In the genomic region with DNA sequence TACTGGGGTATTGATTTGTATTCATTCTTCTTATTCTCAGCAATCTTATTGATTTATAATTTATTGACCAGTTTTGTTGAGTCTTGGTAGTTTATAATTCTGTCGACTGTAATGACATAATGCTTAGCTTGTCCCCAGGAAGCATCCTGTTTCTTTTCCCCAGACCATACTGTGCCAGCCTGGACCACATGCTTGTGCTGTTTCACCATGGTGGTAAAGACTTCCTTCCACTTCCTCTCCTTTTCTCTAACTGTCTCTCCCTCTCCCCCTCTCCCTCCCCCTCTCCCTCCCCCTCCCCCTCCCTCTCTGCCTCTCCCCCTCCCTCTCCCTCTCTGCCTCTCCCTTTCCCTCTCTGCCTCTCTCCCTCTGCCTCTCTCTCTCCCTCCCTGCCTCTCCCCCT, we compare ENCODE assay signal across 25 mouse cellular contexts. TPM values are rescaled to one million over a fixed set of nuclear protein-coding genes. Genes with fewer than 3 reads are reported as not detected.
DNase-seq lines count a peak whose midpoint lies in the region; ATAC-seq lines count a peak whose summit lies in the region.
"Had no signal": no experiment of that assay in that cellular context is flagged by ENCODE, and none has a peak within 500 bp of the region (broad histone marks: within the 10 kb centered on the region; RNA-seq: fewer than 3 reads in every experiment).

No protein-coding gene starts in this region.

- peak; percentile 14 for DNase-seq in testis, postnatal 10 days (ENCODE audit: low spot score)
- no peak for DNase-seq in testis, postnatal 14 days (ENCODE audit: low spot score)
- DNase-seq in heart, postnatal 36 days = no peak
- DNase-seq: adrenal gland, adult 8-10 months; adrenal gland, postnatal 14 days; adrenal gland, postnatal 36 days; B cell, adult 2 months; cerebellum, adult 11-12 months; cerebellum, adult 2 months; cerebellum, adult 9-10 months; cerebellum, postnatal 10 days; cerebellum, postnatal 25 days; forebrain, postnatal 0 days had no signal

- no peak overlapping the region for H3K9ac ChIP-seq in kidney, embryonic 16.5 days (replicated peaks; ENCODE audit: low read length)
- H3K9ac ChIP-seq: embryonic facial prominence, embryonic 12.5 days; forebrain, embryonic 13.5 days; forebrain, embryonic 15.5 days; forebrain, postnatal 0 days had no signal

- H3K36me3 ChIP-seq in kidney, embryonic 16.5 days (ENCODE audit: insufficient read depth, low read length) = no peaks in the 10 kb centered on the region
- H3K36me3 ChIP-seq: embryonic facial prominence, embryonic 10.5 days; embryonic facial prominence, embryonic 12.5 days; forebrain, embryonic 15.5 days; G1E had no signal

- H3K9me3 ChIP-seq in kidney, embryonic 16.5 days (ENCODE audit: low read length) = no peaks in the 10 kb centered on the region
- H3K9me3 ChIP-seq: embryonic facial prominence, embryonic 10.5 days; embryonic facial prominence, embryonic 12.5 days; forebrain, embryonic 13.5 days; forebrain, embryonic 15.5 days had no signal

- H3K4me2 ChIP-seq in kidney, embryonic 16.5 days (replicated peaks; ENCODE audit: low read depth, low read length) = no peak overlapping the region
- H3K4me2 ChIP-seq: embryonic facial prominence, embryonic 12.5 days; forebrain, embryonic 13.5 days; forebrain, embryonic 15.5 days had no signal

- H3K27me3 ChIP-seq in kidney, embryonic 16.5 days (ENCODE audit: insufficient read depth, low read length) = no peaks in the 10 kb centered on the region
- H3K27me3 ChIP-seq: CH12.LX; embryonic facial prominence, embryonic 12.5 days; forebrain, embryonic 13.5 days; forebrain, embryonic 15.5 days had no signal

- H3K4me1 ChIP-seq in kidney, embryonic 16.5 days (ENCODE audit: insufficient read depth, low read length) = no peaks in the 10 kb centered on the region
- H3K4me1 ChIP-seq: embryonic facial prominence, embryonic 10.5 days; embryonic facial prominence, embryonic 12.5 days; forebrain, embryonic 13.5 days; forebrain, embryonic 15.5 days had no signal

- peak; percentile 54; the same call in 1 of the 2 replicates for ATAC-seq in granulocyte monocyte progenitor cell, adult 5-6 weeks (replicated peaks; ENCODE audit: poor library complexity, severe bottlenecking)
- ATAC-seq in kidney, embryonic 16.5 days (ENCODE audit: low FRiP score, low TSS enrichment) = no peak
- ATAC-seq: activated CD4-positive, CD25-positive, alpha-beta regulatory T cell, adult 4 months; CD4-positive, CD25-positive, alpha-beta regulatory T cell, adult 4 months; forebrain, embryonic 13.5 days; forebrain, embryonic 15.5 days; forebrain, postnatal 0 days; Patski had no signal

- H3K4me3 ChIP-seq in kidney, embryonic 16.5 days (ENCODE audit: low read length) = no peak overlapping the region
- H3K4me3 ChIP-seq: embryonic facial prominence, embryonic 10.5 days; embryonic facial prominence, embryonic 12.5 days; forebrain, embryonic 13.5 days; forebrain, embryonic 15.5 days had no signal

- intact Hi-C loops in heart, postnatal 36 days (cut with DNase I) = no loop called here

- H3K27ac ChIP-seq in kidney, embryonic 16.5 days (ENCODE audit: low read length) = no peak overlapping the region
- H3K27ac ChIP-seq: embryonic facial prominence, embryonic 10.5 days; embryonic facial prominence, embryonic 12.5 days; forebrain, embryonic 13.5 days; forebrain, embryonic 15.5 days had no signal

- 41% methylated on average over 1 of the region's 1 CpGs for WGBS in kidney, embryonic 16.5 days

RNA-seq across cellular contexts. Expression of gene 3425401B19Rik, which starts 36.4 kb away (rescaled TPM):
- total RNA-seq in granulocyte monocyte progenitor cell, adult 5-6 weeks (2014; fragmentation: Nextera tagmentation) = not detected in 2 replicates
- total RNA-seq in granulocyte monocyte progenitor cell, adult 5-6 weeks (2017) = not detected in 2 replicates
- polyA plus RNA-seq in kidney, embryonic 16.5 days (2015; fragmentation: Nextera tagmentation; extraction: Ambion mirVana) = 0.14 and 0.23 TPM in 2 replicates
- total RNA-seq in heart, postnatal 36 days (2021) = 100 to 1,000 TPM; 127 to 148 TPM
- total RNA-seq: forebrain, postnatal 0 days had no signal
- polyA plus RNA-seq: activated CD4-positive, CD25-positive, alpha-beta regulatory T cell, adult 4 months; CD4-positive, CD25-positive, alpha-beta regulatory T cell, adult 4 months; forebrain, embryonic 11.5 days; forebrain, embryonic 13.5 days; forebrain, embryonic 15.5 days; forebrain, postnatal 0 days; G1E; Patski had no signal

Comparison
In these comparisons a context has a peak if more than half of its experiments do, and no peak if none do; other contexts are left out.
1. RNA of gene 3425401B19Rik, which starts 36.4 kb away (total RNA-seq): 127 to 148 TPM in heart, postnatal 36 days; not detected in granulocyte monocyte progenitor cell, adult 5-6 weeks; every median in the first group is over 100 times any median in the second.